Mouse (Mus musculus) ES-Bruce4 (cell line): ENCODE results near the gene Kcns1.

ENCODE experiments used
- CTCF ChIP-seq: IDR thresholded peaks from one replicate; pipeline ENCODE4 v1.8.1; 2011; ENCODE audit warnings: low read depth, low read length
- EP300 ChIP-seq: IDR thresholded peaks from 2 replicates; pipeline ENCODE4 v1.6.1; 2011; ENCODE audit warnings: low read depth, low read length; ENCODE audit not compliant: insufficient read depth

GRCm38 (mm10) chr2:164158838-164159237 is 12.1 kb downstream of the Kcns1 start:
- TF ChIP-seq CTCF = no peak
- TF ChIP-seq EP300 = no peak
